Mouse (Mus musculus): ENCODE results near the gene Sf3b5. TPM values are rescaled to one million over a fixed set of nuclear protein-coding genes. Genes with fewer than 3 reads are reported as not detected.

Gene Sf3b5
- polyA plus RNA-seq, 1 experiment from 2014 or later: 35.9 TPM

DNA sequence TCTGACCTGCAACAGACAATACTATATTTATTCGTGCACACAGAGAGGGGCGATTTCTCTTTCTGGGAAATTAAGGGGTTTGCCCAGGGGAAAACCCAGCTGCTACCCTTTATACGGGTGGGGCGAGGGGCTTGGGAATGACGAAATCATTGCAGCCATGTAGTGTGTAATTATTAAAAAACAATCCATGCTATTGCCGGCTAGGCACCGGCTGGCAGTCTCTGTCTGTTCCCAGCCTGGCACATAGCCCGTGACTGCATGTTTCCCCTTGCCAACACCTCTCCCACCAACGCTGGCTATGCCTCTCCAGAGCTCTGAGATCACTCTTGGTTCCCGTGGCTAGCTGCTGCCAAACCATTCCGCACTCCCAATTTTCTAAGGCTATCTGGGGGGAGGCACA lies 39.5 kb downstream of the Sf3b5 start:
- ATAC-seq (ENCODE audit: insufficient read depth, low FRiP score, low TSS enrichment) (no peak), DNase-seq (ENCODE audit: low spot score) (no peak)
- H3K9me3 ChIP-seq (ENCODE audit: control insufficient read depth, low read length): no peaks in the 10 kb centered on the region
- no peak overlapping the region for H3K9ac ChIP-seq (ENCODE audit: low read length)
- H3K36me3 ChIP-seq (ENCODE audit: control insufficient read depth, insufficient read depth, low read length): no peaks in the 10 kb centered on the region
- no peak overlapping the region for H3K27ac ChIP-seq (ENCODE audit: low read depth, low read length)
- 93% methylated on average over 11 of the region's 11 CpGs for WGBS
- no peak overlapping the region for H3K4me3 ChIP-seq (ENCODE audit: low read depth, low read length)
- H3K27me3 ChIP-seq (ENCODE audit: control insufficient read depth, insufficient read depth, low read length): no peaks in the 10 kb centered on the region
- no peak overlapping the region for H3K4me2 ChIP-seq (ENCODE audit: low read depth)
- H3K4me1 ChIP-seq (ENCODE audit: control insufficient read depth, insufficient read depth, low read length): no peaks in the 10 kb centered on the region

DNA sequence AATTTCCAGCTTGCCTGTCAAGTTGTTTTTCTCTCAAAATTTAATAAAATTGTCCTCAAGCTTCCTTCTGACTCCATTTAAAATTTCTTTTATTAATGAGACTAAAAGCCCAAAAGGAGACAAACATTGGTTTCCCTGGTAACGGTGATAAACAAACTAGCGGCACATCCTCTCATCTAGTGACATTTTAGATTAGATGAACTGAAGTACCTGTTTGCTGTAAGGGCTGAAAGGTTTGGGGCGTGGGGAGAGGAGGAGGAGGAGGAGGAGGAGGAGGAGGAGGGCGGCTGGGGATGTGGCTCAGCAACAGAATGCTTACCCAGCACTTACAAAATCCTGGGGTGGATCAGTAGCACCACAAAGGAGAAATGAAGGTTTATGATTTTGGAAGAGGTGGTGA lies 42.7 kb downstream of the Sf3b5 start:
- no peak for ATAC-seq (ENCODE audit: insufficient read depth, low FRiP score, low TSS enrichment)
- H3K4me1 ChIP-seq (ENCODE audit: control insufficient read depth, insufficient read depth, low read length): no peaks in the 10 kb centered on the region

DNA sequence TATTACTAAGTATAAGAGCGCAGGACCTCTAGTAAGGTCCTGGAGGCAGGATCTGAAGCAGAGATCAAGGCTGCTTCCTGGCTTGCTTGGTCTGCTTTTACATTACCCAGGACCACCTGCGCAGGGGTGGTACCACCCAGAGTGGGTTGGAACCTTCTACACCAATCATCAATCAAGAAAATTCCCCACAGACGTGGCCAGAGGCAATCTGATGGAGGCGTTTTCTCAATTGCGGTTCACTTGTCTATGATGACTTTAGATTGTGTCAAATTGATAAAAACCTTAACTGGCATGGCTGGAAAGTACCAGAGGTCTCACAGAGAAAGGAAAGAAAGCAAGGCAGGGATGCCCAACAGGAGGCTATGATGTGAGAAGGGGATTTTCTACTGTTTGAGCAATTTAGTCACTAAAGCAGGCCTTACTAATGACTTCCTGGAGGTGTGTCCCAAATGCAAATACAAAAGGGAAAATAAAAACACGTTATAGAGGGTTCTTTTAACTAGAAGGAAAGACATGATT lies 51.8 kb downstream of the Sf3b5 start:
- no peak overlapping the region for H3K4me2 ChIP-seq (ENCODE audit: low read depth)
- H3K9ac ChIP-seq (ENCODE audit: low read length): no peak overlapping the region
- 83% methylated on average over 6 of the region's 6 CpGs for WGBS
- ATAC-seq (ENCODE audit: insufficient read depth, low FRiP score, low TSS enrichment): no peak
- no peaks in the 10 kb centered on the region for H3K9me3 ChIP-seq (ENCODE audit: control insufficient read depth, low read length)
- peaks cover 19% of the 10 kb centered on the region for H3K27me3 ChIP-seq (ENCODE audit: control insufficient read depth, insufficient read depth, low read length)
- H3K36me3 ChIP-seq (ENCODE audit: control insufficient read depth, insufficient read depth, low read length): no peaks in the 10 kb centered on the region
- H3K27ac ChIP-seq (ENCODE audit: low read depth, low read length): no peak overlapping the region
- H3K4me3 ChIP-seq (ENCODE audit: low read depth, low read length): no peak overlapping the region
- no peaks in the 10 kb centered on the region; the same call in 1 of the 2 replicates for H3K4me1 ChIP-seq (ENCODE audit: control insufficient read depth, insufficient read depth, low read length)
- no peak for DNase-seq (ENCODE audit: low spot score)

More for the DNA sequence above, 42.7 kb downstream of the Sf3b5 start:
- Histone ChIP-seq H3K4me3 (ENCODE audit: low read depth, low read length) (no peak overlapping the region), H3K27ac (ENCODE audit: low read depth, low read length) (no peak overlapping the region), H3K9me3 (ENCODE audit: control insufficient read depth, low read length) (no peaks in the 10 kb centered on the region), H3K27me3 (ENCODE audit: control insufficient read depth, insufficient read depth, low read length) (no peaks in the 10 kb centered on the region), H3K36me3 (ENCODE audit: control insufficient read depth, insufficient read depth, low read length) (no peaks in the 10 kb centered on the region), H3K9ac (ENCODE audit: low read length) (no peak overlapping the region), H3K4me2 (ENCODE audit: low read depth) (no peak overlapping the region)
- DNase-seq (ENCODE audit: low spot score): no peak
- 65% methylated on average over 4 of the region's 4 CpGs for WGBS

Other genes with a start within 250 kb of the Sf3b5 start
- gene Utrn, start 136.0 kb upstream of the Sf3b5 start, polyA plus RNA-seq (2014; fragmentation: Nextera tagmentation; extraction: Ambion mirVana): 46.4 and 47.4 TPM in 2 replicates
- gene Stx11, start 41.0 kb upstream of the Sf3b5 start, polyA plus RNA-seq (2014; fragmentation: Nextera tagmentation; extraction: Ambion mirVana): 1.8 and 2.7 TPM in 2 replicates
- 147 and 150 TPM in 2 replicates for gene Plagl1, start 55.2 kb downstream of the Sf3b5 start, polyA plus RNA-seq (2014; fragmentation: Nextera tagmentation; extraction: Ambion mirVana)
- not detected in 2 replicates for gene Zc2hc1b, start 172.7 kb downstream of the Sf3b5 start, polyA plus RNA-seq (2014; fragmentation: Nextera tagmentation; extraction: Ambion mirVana)
- gene Ltv1, start 187.8 kb downstream of the Sf3b5 start, polyA plus RNA-seq (2014; fragmentation: Nextera tagmentation; extraction: Ambion mirVana): 74.5 and 78.5 TPM in 2 replicates